Mouse (Mus musculus) yolk sac, embryonic 10.5 days (tissue): ENCODE measurements around the gene Caly.

Experiments used
- DNase-seq: peaks from one replicate; pipeline ENCODE4 v3.0.0-alpha.2; 2017; ENCODE audit warnings: low spot score

Gene Caly

DNA sequence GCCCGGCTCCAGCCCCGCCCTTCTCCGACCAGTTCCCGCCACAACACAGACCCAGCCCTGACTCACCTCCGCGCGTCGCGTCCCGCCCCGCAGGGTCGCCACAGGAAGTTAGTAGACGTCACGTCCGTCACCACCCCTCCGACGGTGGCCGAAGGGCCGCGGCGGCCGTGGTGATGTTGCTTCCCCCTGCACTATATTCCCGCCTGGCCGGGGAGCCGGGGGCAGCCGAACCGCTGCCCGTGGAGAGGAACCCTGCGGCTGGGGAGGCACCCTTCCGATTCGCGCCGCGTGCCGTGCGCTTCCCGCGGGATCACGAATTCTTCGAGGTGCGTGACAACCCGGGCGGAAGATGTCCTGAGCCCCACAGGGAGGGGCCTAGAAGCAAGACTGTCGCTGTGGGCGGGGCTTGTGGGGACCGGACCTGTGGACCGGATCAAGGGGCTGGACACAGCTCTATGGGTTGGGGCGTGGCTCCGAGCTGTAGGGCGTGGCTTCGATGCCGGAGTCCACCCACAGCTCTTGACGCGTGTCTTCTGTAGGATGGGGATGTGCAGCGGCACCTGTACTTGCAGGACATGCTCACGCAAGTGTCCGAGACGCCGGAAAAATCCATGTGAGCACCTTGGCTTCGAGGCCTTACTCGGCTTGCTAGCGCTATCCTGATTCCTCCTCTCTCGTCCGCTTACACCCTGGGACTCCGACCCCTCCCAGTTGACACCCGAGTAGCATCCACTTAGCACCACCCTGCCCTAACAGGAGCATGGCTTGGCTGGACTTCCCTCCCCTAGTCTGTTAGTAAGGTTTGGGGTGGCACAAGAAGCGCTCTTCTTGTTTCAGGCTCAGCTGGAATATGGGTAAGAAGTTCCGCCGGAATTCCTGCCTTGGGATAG lies 45.8 kb downstream of the Caly start, which contains the start of the genes Zfp511 and Tubgcp2:
Gene Zfp511, plus strand, starts transcription at position 111 of the 890 bp plus-strand sequence.
Gene Tubgcp2, minus strand, starts transcription at position 389 of the 890 bp plus-strand sequence.
- DNase-seq = peak; percentile 98

DNA sequence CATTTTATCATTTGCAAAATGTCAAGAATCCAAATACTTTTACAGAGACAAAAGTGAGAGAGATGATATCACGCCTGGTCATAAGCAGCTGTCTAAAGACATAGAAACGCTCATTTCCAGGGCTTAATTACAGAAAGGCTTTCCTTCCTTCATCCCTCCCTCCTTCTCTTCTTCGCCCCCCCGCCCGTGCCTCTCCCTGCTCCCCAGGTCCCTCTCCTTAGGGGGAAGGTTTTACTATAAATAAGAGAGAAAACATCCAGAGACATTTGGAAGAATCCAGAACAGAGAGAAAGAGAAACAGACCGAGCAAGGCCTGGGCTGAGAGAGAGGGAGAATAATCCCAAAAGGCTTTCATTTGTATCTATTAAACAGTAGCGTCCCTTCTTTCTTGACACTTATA lies 46.9 kb downstream of the Caly start:
- no peak for DNase-seq

GRCm38 (mm10) chr7:140033386-140033785 lies 49.0 kb downstream of the Caly start:
- DNase-seq = no peak

GRCm38 (mm10) chr7:140032366-140032765 lies 50.0 kb downstream of the Caly start:
- DNase-seq = no peak

- no peak for DNase-seq
Observed at GRCm38 (mm10) chr7:140031771-140032170, 50.6 kb downstream of the Caly start.
